Mouse (Mus musculus) cerebellum, adult 9-10 months (tissue): ENCODE results near the gene Mettl13.

Experiments
- DNase-seq: peaks from one replicate; pipeline ENCODE4 v3.0.0; 2022

Gene Mettl13

DNA sequence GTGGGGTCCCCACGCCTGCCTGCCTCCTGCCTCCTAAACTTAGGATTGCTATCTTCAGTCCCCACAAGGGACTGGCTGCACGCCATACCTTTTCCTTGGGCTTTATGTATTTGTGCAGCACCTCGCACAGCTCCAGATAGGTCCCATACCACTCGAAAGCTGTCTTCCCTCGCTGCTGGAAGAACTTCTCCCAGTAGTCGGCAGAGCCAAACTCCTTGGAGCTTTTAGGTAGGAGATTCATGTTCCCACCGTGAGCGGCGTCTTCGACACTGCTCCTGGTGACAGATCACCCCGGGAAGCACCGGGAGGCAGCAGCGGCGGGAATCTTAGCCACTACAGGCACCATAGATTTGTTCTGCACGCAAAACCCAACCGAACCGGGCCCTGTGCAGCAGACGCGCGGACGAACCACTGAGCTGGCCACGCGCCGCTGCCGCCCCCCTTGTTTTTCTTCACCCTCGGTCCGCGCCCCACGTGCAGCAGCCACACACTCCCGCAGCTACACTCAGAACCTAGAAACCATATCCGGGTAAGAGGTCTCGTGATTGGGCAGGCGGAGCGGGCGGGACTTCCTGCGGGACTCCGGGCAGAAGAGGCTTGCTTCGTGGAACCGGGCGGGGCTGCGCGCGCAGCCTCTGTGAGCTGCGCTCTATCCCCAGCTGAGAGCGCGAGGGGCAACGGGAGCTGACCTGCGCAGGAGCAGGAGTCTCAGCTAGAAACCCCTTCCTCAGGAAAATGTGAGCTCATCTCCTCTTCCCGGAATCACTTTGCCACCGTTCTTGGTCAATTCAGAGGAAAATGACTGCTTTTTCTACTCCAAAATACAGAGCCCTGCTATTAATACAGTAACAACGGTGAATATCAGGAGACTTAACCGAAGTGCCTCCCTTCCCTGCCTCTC, at the start of gene Mettl13:
Mettl13 (minus strand) TSS at position 536 of the 901 bp plus-strand sequence.
- DNase-seq: peak; percentile 87

DNA sequence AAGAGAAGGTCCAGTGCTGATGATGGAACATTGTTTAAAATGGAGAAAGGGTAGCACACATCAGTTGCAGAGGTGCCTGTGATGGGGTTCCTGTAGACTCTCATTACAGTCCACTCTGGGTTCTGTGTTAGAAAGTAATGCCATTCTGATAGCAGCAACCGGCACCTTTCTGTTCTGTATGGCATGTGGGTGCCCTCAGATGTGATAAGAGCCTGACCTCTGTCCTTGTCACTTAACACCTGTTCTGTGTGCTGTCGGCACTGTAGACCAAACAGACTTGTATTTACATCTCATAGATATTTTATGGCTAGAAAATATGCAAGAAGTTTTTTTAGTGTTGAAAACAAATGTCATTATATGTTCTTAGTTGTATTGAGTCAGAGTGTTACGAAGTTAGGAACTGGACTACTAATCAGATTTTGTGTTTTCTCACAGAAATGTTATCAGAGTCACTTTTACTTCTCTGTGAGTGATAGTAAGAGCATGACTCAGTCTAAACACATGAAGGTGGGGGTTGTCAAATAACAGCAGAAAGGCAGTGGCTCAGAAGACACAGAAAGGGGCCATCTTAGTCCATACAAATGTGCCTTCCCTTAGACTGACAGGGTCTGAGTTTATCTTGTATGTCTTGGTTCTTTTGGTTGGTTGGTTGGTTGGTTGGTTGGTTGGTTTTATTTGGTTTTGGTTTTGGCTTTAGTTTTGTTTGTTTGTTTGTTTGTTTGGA, 49.2 kb upstream of the Mettl13 start:
- no peak for DNase-seq

DNA sequence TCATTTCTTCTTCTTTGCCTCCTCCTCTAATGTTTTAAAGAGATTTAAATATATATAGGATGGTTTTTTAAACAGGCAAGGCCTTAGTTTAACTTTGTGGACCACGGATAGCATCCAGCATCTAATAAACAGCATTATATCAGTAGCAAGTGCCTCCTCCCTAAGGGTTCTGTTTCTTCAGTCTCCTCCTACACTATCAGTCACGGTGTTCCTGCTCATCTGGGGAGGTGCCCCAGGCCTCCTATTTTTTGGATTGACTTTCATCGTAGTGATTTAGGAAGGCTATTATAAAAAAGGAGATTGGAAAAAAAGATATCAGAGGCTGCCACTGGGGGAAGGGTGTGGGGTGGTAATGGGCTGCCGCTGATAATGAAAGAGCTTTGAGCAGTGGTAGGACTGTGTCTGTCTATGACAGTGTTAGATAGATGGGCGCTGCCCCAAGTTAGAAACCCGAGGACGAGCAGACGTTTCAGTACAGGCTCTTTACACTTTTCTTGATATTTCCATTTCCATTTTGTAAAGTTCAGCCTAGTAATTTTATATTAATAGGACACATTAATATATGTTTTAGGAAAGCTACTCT, 42.2 kb upstream of the Mettl13 start:
- DNase-seq: no peak

DNA sequence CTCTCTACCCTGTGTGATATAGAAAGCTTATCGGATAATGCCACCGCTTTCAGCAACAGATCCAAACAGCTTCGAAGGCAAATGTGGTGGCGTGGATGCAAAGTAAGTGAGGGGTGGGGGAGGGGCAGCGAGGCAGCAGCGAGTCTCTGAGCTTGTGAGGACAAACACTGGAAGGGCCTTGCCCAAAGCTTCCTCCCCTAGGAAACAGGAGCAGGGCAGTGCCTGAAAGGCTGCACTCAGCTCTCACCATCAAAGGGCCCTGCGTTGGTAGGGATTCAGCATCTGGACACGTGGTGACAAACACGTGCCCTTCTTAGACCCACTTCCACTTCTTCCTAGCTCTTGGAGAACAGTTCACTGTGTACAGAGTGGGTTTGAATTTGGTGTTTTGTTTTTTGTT, 41.1 kb upstream of the Mettl13 start:
- no peak for DNase-seq

- no peak for DNase-seq
Measured at GRCm38 (mm10) chr1:162588606-162589005, 40.3 kb upstream of the Mettl13 start.

DNA sequence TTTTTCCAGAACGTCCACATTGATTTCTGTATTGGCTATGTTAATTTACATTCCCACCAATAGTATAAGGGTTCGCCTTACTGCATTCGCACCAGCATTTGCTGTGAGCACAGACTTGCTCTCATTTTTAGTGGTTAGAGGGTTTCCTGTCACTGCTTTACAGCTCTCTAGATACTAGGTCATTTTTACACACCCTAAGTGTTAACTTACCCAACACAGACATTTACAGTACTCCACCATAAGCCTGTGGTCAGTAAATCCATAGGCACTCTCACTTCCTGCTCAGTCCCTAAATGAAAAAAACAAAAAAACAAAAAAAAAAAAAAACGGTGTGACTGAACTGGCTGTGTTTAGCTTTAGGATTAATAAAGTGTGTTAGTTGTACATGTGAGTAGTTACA, 37.9 kb upstream of the Mettl13 start:
- DNase-seq: no peak

DNA sequence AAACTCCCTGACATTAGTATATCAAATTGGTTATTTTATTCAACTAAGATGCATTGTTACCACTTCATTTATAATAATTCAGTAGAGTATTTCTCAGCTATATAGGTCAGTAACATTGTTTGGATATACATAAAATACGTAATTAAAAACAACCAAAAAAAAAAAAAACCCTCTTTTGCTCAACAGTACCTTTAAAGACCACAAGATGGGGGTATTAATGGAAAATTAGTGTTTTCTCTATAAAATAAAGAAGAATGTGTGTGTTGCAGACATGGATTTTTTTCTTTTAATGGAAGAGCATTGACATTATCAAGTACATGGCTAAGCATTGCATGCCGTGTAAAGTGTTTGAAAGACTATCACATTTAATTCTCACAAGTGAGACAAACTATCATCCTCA, 34.5 kb upstream of the Mettl13 start:
- DNase-seq: no peak

- DNase-seq: no peak
Measured at GRCm38 (mm10) chr1:162575098-162575497, 26.7 kb upstream of the Mettl13 start.

- DNase-seq: no peak
Measured at GRCm38 (mm10) chr1:162570931-162571601, 22.7 kb upstream of the Mettl13 start.

DNA sequence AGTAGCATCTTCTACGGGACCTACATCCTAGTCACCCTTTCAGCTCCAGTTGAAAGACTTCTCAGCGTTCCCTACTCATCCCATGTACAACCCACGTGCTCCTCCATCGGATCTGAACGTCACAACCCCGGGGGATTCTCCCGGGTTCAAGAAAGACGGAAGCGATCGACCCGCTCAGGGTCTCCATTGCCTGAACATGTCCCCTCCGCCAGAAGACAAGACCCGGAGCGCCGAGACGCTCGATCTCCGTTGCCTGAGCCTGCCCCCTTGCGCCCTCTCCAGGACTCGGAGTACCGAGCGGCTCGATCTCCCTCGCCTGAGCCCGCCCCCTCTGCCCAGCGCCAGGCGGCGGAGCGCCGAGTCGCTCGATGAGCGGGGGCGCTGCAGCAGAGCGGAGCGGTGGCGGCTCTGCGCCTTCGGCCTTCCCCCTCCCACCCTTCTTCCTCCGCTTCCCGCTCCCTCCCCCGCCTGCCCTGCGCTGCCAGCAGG, 22.0 kb upstream of the Mettl13 start, which contains the start of gene Vamp4:
Vamp4 (plus strand) TSS at position 256 of the 489 bp plus-strand sequence.
- peak; percentile 91 for DNase-seq

GRCm38 (mm10) chr1:162567351-162567750, 19.0 kb upstream of the Mettl13 start:
- DNase-seq: no peak

GRCm38 (mm10) chr1:162564992-162565391, 16.6 kb upstream of the Mettl13 start:
- no peak for DNase-seq

DNA sequence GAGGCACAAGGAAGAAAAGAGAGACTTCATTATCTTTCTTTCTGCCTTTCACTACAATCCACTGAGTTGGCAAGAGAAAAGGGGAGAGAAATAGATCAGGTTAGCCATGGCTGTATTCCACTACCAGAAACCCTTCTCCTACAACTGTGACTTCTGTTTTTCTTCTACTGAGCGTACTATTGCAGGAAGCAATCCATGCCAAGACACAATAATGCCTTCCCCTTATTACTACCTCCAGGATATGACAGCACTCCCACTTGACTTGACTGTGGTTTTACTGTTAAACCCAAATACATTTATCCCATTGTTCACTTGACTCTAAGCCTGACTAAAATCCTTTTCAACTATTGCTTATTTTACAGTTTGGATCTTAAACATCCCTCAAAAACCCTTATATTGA, 14.9 kb upstream of the Mettl13 start:
- DNase-seq: no peak

DNA sequence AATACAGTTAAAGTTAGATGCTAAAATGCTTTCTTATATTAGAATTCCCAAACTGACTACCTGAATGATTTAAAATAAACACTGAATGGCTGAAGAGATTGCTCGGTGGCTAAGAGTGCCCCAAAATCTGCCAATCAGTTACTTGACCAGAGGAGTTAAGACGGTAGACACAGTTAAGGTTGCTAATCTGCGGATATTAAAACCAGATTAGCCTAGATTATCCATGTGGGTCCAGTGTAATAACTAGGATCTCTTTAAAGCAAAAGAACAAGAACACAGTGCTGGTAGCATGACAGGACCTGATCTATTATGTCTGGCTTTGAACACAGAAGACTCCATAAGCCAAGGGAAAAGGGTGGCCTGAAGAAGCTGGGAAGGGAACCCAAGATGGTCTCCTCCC, 5.8 kb upstream of the Mettl13 start:
- no peak for DNase-seq

GRCm38 (mm10) chr1:162552956-162553355, 4.6 kb upstream of the Mettl13 start:
- DNase-seq: no peak

DNA sequence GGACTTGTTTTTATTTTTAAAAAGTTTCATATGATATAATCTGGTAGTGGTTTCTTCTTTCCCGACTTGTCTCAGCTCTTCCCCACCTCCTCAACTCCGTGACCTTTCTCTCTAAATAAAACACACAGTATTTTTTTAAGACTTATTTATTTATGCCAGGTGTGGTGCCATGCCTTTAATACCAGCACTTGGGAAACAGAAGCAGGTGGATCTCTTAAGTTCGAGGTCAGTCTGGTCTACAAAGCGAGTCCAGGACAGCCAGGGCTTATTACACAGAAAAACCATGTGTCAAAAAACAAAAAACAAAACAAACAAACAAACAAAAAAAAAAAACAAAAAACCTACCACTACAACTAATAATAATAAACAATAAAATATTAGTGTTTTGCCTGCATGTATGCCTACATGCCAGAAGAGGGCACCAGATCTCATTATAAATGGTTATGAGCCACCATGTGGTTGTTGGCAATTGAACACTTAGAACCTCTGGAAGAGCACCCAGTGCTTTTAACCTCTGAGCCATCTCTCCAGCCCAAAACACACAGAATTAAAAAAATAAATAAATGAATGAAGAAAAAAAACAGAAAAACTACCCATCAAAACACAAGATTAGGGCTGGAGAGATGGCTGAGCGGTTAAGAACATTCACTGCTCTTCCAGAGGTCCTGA, 1.4 kb upstream of the Mettl13 start:
- peak; percentile 55 for DNase-seq

DNA sequence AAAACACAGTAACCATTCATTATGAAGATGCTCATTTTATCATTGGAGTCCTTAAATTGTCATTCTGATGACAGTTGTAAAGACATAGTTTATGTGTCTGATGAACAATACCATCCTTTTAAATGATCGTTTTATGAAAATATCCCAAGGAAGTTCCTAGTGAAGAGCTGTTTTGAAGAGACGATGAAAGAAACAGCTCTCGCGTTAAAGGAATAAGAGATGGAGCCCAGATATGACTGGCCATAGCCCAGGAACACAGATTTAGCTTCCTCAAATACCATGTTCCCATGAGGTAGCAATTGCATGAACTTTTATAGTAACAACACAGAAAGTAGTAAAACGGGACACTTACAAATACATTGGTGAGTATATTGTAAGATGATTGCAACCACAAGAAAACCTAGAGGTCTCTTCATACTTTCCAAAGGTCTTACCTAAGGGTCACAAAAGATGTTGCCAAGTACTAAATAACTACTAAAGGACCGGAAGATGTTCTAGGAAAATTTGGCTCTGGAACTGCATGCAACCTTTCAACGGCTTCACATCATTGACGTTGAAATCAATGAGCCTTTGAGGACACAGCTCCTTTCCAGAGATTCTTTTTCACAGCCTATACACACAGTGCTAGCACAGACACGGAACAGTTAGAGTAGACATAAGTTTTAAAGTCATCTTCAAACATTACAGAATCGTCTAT, 714 bp upstream of the Mettl13 start:
- DNase-seq: no peak

DNA sequence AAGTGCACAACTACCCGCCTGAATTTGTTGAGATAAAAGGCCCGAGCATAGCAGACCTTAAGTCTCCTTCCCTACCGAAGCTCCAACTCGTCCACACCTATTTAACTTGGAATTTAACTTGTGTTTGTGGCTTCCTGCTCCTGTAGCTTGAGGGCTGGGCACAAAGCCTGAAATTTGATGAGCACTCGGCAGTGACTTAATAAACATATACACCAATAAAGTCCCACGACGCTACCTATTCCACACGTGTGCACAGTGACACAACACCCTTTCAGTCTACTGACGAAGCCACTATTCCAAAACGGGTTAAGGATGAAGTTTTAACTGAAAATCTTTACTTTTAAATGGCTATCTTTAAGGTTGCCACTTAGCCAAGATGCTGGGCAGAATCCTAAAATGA, 744 bp downstream of the Mettl13 start:
- DNase-seq: no peak

DNA sequence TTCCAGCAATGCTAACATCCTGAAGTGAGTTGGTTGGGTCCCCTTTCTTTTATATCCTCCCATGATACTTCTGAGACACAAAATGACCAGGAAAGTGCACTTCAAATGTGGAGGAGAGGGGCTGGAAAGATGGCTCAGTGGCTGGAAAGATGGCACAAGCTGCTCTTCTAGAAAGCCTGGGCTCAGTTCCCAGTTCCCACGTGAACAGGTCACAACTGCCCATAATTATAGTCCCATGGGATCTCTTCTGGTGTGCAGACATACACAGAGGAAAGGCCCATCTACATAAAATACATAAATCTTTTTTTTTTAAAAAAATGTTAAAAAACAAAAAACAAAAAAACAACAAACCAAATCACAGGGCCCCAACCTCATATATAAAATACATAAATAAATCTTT, 5.1 kb downstream of the Mettl13 start:
- no peak for DNase-seq

DNA sequence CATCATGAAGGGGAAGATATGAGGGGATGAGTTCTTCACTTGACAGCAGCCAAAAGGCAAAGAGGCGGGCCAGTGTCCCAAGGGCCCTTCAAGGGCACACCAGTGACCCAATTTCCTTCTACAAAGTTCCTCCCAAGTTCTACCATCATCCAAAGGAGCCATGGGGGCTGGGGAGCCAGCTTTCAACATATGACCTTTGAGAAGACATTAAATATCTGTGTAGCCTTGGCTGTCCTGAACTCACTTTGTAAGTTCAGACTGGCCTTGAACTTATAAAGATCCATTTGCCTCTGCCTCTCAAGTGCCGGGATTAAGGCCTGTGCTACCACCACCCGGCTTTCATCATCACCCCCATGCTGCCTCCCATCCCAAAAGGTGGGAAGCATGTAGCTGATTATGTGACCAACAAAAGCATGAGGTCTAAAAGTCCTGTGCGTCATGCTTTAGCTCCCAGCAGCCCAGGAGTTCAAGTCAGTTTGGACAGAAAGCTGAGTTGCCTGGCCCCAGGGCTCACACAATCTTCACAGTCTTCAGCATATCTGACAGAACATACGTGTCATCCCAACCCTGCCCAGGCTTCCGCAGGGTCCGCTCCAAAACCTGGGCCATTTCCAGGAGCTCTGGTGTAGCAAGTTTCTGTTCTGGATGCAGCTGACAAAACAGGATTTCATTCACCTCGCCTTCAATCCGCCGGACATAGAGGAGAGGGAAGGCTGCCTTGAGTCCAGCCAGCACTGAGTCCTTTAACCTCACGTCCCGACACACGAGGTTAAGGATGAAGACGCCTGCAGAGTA, 14.4 kb downstream of the Mettl13 start:
- no peak for DNase-seq

- DNase-seq: no peak
Measured at GRCm38 (mm10) chr1:162532330-162532729, 16.0 kb downstream of the Mettl13 start.
